Mouse (Mus musculus) large intestine, adult 2 months (tissue): ENCODE data around the gene Mgrn1. TPM values are rescaled to one million over a fixed set of nuclear protein-coding genes. Genes with fewer than 3 reads are reported as not detected.

ENCODE experiments used
- DNase-seq: peaks from one replicate; pipeline ENCODE4 v3.0.0-alpha.2; 2012; ENCODE audit warnings: low read depth, low spot score
- WGBS: fragments of 180-500 bp; shearing (Covaris S2); methylation state at CpG from one replicate; pipeline ENCODE4 v1.1.7; 2018; 5-methylcytosine and 5-hydroxymethylcytosine counted together
- polyA plus RNA-seq: library from polyadenylated mRNA; depleted of rRNA; stranded (reverse); fragments of >200 nt; gene quantifications from 2 replicates; pipeline ENCODE4 v1.2.3, GENCODE M21; 2012

The Mgrn1 gene
- polyA plus RNA-seq, 1 experiment, result 102 TPM

DNA sequence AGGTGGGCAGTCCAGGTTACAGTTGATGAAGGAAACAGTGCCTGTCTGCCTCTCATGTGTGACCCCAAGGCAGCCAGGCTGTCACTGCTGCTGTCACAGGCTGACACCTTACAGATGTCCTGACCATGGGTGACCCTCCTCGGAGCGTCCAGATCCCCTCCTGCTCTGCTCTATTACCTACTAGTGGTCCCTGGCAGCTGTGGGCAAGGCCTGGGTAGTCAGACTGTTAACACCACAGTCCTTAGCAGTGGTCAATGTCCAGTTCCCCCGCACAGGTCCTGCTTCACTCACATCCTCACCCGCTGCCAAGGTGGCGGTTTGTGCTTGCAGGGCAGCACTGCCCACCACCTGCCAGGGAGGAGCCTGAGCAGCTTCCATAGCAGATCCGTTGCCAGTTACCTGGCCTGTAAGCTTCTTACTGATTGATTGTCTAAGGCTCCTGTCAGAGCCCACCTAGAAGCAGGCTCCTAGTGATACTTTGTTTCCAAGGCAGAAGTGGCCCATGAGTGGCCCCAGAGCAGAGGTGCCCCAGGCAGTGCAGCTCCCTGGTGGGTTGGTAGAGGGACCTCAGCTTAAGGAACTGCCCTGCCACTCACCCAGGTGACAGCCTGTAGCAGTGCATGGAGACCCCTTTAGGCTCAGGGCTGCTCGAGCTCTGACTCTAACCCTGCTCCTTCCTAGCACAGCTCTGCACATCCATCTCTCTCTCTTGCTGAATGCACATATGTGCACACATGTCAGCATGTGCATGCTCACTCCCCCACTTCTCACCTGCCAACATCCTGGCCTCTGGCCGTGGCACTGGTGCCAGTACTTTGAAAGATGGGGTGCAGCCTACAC is 51.5 kb downstream of the Mgrn1 start:
- DNase-seq, result no peak
- 91% methylated on average over 8 of the region's 8 CpGs for WGBS

DNA sequence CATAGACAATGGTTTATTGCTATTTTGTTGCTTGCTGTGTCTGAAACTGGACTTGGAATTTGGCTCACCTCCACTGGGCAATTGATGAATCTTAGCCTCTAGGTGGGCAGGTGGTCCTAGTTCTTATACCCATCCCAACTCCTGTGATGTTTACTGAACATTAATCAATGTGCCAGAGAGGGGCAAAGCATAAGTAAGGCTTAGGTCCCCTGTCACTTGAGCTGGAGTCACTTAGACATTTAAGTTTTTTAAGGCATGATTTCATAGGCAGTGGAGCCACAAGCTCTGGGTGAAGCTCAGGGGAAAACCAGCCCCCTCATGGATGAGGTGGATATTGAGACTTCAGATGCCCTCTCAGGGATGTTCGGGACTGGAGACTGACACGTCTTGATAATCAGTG is 52.4 kb downstream of the Mgrn1 start, which contains the start of gene Nudt16l1:
Nudt16l1 (plus strand) TSS at position 301 of the 400 bp plus-strand sequence.
- no peak for DNase-seq
- 0% methylated on average over 2 of the region's 2 CpGs for WGBS

DNA sequence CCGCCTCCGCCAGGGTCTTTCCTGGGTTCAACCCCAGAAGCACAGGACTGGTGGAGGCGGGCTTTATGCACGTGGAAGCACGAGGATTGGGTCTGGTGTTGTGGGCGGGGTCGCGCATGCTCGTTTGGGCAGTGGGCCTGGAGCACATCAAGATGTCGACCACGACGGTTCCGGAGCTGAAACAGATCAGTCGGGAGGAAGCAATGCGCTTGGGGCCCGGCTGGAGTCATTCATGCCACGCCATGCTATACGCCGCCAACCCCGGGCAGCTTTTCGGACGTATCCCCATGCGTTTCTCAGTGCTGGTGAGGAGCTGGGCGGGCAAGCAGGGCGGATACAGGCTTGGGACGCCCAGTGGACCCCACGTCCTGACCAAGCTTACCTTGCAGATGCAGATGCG is 52.9 kb downstream of the Mgrn1 start:
- DNase-seq, result peak; percentile 59
- WGBS, result under 1% methylated on average over 28 of the region's 28 CpGs

DNA sequence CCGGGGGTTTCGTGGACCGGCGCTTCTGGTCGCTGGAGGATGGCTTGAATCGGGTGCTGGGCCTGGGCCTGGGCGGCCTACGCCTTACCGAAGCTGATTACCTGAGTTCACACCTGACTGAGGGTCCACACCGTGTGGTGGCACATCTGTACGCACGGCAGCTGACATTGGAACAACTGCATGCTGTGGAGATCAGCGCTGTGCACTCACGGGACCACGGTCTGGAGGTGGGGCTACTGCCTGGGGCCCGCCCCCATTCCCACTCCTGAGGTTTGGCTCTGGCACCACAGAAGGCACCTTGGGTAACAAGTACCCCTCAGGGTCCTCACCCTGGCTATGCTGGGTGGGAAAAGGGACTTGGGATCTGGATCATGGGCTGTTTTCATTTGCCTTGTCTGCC is 53.4 kb downstream of the Mgrn1 start:
- WGBS, result 1% methylated on average over 16 of the region's 16 CpGs
- no peak for DNase-seq

DNA sequence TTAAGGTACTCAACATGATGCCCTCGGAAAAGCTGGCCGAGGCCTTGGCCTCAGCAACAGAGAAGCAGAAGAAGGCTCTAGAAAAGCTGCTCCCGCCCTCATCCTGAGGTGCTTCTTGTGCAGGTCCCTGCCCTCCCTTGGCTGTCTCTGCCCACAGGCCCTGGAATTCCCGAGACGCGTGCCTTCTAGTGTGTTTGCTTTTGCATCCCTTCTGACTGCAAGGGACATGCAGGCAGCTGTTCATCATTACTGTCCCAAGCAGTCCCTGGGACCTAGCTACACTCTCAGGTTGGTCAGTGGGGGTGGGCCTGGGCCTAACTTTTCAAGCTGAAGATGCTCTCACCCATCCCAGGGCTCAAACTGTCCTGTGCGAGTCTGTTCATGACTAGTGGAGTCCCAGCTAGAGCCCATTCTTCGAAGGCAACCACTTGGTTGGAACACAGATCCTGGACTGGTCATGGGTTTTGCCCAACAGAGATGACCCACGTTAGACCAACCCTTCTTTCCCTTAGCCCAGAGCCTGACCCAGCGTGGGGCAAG is 54.3 kb downstream of the Mgrn1 start:
- 82% methylated on average over 10 of the region's 10 CpGs for WGBS
- no peak for DNase-seq

DNA sequence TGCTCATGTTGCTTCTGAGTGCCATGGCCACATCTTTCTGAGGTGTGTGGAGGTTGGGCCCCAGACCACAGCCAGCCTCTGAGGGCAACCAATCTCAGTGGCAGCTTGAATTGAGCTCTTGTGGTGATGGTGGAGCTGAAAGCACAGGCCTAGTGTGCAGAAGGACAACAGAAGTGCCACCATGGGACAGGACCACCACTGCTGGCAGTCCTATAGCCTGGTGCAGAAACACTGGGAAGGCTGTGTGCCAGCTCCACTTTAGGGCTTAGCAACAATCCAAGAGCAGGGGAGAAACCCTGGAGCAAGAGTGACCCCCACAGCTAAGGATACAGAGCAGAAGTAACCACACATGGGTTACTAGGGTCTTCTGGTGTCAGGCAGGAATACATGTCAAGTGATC is 55.0 kb downstream of the Mgrn1 start:
- DNase-seq, result no peak

DNA sequence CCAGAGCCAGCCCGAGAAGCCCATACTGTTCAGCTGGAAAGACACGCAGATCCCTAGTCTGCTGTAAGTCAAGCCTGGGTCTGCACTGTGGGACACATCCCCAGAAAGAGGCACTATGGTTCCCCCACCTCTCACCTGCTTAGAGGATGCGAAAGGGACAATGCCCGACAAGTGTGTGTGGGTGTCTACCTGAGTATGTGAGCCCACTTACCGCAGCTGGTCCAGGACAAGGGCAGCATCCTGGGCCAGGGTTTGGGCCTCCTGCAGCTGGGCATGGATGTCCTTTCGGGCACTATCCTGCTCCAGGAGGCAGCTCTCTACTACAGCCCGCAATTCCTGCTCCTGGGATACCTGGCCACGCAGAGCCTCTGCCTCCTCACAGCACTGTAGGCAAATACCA is 56.8 kb downstream of the Mgrn1 start:
- WGBS, result 90% methylated on average over 8 of the region's 8 CpGs

DNA sequence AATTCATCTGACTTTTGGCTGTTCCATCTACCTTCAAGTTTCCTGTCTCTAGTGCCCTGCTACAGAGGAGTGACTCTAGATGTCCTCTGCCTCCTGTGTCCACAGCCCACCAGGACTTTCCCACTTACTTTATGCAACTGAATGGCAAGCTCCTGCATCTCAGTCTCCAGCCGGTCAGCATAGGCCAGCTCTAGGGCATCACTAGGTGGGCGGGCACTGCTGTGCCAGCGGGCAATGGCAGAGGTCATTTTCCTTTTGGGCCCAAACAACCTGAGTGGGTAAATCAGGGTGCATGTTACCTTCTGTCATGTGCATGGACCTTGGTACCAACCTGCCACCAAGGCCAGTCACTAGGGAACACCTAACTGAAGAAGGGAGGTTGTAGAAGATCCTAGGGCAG is 57.4 kb downstream of the Mgrn1 start:
- DNase-seq, result no peak
- WGBS, result 96% methylated on average over 3 of the region's 3 CpGs

More for the DNA sequence above, 56.8 kb downstream of the Mgrn1 start:
- DNase-seq, result no peak

DNA sequence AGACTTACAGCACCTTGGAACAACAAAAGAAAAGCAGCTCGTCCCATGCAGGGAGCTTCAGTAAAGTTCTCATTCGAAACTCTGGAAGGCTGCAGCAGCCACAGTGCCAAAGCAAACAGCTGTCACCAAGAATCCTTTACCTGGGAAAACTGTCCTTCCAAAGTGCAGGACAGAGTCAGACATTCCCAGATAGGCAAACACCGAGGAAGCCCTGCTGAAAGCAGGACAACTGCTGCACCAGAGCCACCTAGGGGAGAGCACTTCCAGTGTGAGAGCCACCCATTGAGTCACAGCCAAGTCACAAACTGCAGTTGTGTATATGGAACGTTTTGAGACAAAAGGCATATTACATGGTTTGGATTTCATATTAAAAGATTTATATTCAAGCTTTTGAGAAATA is 59.4 kb downstream of the Mgrn1 start:
- no peak for DNase-seq
- WGBS, result 63% methylated on average over 4 of the region's 4 CpGs

DNA sequence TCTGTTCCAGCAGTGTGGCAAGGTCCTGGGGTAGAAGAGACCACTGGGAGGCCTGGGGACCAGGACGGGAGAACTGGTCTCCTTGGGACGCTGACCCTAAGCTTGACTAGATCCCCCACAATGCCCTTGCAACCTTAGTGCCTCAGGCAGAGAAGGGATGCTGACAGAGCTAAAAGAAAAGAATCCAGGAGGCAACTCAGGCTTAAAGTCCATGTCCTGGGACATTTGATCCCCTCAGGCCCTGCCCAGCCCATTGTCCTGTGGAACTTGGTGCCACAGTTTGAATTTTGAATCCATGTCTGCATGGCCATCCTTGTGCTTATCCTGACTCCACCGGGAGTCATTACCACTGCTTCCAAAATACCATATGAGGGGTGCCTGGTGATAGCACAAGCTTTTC is 60.1 kb downstream of the Mgrn1 start:
- WGBS, result 93% methylated on average over 3 of the region's 3 CpGs
- DNase-seq, result no peak

DNA sequence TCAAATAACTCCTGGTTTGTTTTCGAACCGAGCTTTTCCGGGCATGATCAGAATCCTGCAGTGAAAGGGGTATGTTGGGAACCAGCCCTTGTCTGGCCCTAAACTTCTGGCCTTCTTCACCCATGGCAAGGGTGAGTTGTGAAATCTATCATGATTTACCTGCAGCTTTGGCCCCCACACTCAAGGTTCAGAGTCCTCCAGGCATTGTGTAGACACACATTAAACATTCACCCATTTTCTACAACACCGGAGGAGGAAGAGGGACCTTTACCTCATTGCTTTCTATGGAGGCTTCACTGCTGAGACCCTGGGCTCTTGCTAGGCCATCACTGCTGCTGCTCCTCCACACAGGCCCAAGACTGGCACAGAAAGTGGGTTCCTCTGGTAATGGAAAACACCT is 61.3 kb downstream of the Mgrn1 start:
- no peak for DNase-seq
- 78% methylated on average over 4 of the region's 4 CpGs for WGBS

DNA sequence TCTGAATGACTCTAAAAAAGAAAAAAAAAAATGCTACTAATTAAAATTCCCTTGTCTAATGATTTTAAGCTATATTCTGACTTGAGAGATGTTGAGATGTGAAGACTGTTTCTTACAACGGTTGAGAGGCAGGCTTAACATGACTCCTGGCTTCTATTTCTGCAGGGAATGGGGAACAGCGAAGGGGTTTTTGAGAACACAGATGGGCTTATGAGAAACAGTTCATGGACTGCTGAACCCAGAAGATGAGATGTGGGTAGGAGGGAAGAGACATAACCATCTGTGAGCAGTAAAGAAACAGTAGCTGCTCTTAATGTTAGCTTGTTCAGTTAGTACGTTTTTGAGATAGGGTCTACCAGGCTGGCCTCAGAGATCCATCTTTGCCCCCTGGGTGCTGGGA is 70.6 kb downstream of the Mgrn1 start:
- WGBS, result 93% methylated on average over 3 of the region's 3 CpGs
- DNase-seq, result no peak

DNA sequence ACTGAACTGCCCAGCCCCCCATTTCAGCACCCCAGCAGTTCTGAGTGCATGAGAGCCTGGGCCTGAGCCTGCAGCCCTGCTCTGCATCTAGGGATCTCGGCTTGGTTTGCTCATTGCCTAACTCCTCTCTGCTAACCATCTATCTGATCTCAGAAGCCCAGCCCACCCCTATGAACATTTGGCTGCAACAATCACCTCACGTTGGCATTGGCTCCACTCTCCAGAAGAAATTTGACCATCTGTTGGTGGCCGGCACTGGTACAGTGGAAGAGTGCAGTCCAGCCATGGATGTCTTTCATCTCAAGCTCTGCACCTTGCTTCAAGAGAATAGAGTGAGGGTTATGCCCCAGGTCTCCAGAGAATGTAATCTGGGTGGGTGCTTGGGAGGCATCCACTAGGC is 71.4 kb downstream of the Mgrn1 start:
- 87% methylated on average over 3 of the region's 3 CpGs for WGBS
- DNase-seq, result no peak

DNA sequence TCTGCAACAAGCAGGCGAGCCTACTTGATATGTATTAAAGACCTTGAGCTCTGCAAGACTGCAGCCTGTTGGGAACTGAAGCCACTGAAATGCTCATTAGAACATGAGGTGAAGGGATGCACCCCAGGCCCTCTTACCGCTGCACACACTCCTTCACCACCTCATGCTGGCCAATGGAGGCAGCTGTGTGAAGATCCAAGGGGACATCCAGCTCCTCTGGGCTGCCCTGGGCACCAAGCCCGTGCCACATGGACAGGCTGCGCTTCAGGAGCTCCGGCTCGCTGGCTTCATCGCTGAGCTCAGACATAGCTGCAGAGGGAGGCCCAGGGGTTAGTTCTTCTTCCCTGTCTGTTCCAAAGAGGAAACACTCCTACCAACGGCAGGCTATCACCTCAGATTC is 74.2 kb downstream of the Mgrn1 start:
- no peak for DNase-seq
- WGBS, result 79% methylated on average over 8 of the region's 8 CpGs

DNA sequence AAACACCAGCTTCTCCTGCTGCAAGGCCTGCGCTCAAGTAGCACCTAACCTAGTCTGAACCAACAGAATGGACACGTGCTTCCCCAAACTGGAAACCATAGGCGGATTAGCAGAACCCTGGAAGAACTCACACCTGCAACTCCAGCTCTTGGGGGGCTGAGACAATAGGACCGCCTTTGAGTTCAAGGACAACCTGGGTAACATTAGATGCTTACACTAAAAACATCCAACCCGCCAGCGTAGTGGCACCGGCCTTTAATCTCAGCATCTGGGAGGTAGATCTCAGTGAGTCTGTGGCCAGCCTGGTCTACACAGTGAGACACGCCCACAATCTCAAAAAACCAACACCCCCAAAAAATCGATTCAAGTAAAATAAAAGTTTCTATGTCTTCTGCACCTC is 77.3 kb downstream of the Mgrn1 start:
- DNase-seq, result no peak
- 28% methylated on average over 9 of the region's 9 CpGs for WGBS

DNA sequence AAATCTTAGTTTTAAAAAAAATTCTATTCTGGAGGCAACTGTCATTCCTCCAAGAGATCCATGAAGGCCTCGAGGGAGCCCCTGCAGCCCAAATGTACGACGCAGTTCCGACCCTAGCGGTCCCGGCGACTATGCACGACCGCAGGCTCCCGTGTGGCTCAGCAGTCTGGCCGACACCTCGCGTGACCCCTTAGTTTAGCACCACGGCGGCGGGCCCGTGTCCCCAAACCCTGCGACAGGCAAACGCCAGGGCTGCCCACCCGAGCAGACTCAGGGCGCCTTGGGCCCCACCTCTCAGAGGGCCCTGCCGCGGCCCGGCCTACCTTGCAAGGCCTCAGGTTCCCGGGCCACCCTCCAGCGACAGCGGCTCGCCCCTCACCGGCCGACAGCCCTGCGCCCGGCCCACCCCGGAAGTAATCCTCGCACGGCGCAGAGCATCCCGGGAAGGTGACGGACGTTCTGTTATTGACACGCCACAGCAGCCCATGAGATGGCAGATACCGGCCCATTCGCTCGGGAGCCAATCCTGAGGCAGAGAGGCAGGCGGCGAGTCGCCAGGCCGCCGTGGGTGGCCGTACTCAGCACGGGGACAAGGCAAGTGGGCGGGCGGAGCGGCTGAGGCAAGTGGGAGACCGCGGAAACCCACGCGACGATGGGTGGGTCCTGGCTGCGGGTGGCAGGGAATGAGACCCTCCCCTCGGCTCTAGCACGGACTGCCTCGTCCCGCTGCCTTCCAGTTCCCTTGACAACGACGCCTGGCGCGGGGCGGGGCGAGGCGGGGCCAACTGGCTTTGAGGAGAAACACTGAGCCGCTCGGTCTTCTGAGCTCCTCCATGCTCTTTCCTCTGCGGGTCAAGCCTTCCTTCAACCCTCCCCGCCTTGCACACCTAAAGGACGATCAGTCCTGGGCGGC is 78.0 kb downstream of the Mgrn1 start, which contains the start of gene Anks3:
Anks3 (minus strand) TSS at position 409 of the 913 bp plus-strand sequence.
- peak; percentile 82 for DNase-seq
- WGBS, result under 1% methylated on average over 76 of the region's 76 CpGs

DNA sequence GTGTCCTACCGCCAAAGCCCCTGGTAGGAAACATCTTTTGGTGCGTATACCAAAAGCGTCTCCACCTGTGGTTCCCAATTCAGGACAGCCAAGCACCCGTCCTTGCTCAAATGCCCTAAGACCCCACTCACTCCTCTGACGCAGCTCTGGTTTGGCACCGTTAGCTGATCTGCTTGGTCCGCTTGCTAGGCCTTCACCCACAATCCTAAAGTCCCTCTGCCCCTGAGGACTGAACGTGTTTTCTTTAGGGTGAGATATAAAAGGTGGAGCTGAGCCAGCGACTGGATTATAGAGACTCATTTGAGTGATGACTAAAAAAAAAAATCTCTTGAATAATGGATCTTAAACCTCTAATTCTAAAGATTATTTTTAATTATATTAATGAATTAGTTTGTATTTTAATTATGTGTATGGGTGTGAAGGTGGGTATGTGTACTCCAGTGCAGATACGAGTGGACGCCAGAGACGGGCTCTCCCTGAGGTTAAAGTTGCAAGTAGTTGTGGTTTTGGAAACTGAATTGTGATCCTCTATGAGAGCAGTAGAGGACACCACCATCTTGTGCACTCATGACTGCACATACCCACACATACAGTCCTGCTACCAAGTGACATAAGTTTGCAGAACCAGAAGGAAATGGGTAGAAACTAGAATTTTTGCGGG is 78.8 kb downstream of the Mgrn1 start:
- 17% methylated on average over 13 of the region's 13 CpGs for WGBS
- DNase-seq, result no peak

DNA sequence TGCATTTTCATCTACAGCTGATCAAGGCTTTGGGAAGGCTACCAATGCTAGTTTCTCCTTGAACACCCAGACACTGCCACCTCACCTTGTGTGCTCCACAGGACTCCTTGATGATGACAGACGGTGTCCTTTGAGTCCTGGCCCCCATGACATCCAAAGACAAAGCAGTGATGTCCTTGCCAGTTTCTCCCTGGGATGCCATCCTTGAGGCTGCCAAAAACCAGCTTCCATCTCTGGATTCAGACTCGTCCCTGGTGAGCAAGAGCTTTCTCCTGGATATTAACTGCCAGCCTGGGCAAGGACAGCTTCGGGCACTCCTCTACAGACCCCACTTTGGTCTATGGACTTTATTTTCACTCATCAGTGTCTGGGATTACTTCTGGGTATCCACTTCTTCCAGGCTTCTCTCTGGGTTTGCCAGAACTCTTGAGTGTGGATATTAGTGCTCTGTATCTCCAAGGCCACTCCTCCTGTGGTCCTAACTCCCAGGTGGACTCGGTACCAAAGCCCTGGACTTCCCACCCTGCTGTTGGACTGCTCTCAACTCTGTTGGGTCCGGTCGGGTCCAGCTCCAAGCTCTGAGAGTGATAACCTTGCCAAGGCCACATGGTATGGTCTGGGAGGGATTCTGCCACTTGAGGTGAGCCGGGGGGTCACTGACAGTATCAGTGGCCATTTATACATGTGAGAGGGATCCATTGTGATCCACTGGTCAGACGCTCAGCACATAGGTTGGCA is 79.5 kb downstream of the Mgrn1 start:
- no peak for DNase-seq
- WGBS, result 91% methylated on average over 8 of the region's 8 CpGs

DNA sequence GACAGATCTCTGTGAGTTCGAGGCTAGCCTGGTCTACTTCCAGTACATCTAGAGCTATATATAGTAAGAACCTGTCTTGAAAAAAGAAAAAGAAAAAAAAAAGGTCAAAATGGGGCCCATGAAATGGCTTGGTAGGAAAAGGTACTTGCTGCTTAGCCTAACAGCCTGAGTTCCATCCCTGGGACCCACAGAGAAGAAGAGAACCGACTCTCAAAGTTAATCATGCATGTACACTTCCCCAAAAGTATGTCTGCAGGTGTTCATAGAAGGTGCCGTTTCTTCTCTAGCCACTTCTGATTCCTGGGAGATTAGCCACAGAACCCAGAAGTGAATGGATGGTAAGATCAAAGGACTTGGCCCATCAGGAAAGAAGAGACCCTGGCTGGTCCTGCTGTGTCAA is 82.4 kb downstream of the Mgrn1 start:
- DNase-seq, result no peak
- 79% methylated on average over 3 of the region's 3 CpGs for WGBS
